Mouse (Mus musculus) bone marrow, adult 2 months (tissue): ENCODE data around the gene Rftn1.

Experiments used
- CTCF ChIP-seq: fragments of 200-500 bp; IDR thresholded peaks from 2 replicates; pipeline ENCODE4 v1.5.1; 2011; ENCODE audit warnings: low read length, control low read depth; ENCODE audit not compliant: control insufficient read depth, insufficient read depth
- POLR2A ChIP-seq: fragments of 200-500 bp; IDR thresholded peaks from 2 replicates; pipeline ENCODE4 v1.6.1; 2011; ENCODE audit warnings: low read depth, mild to moderate bottlenecking, control low read depth, low read length, borderline replicate concordance; ENCODE audit not compliant: control insufficient read depth

GRCm38 (mm10) chr17:50054586-50054985, 135.9 kb downstream of the Rftn1 start:
- no peak for TF ChIP-seq CTCF
- TF ChIP-seq POLR2A = no peak
